Mouse (Mus musculus) E14TG2a.4 (cell line): ENCODE measurements around the gene 4933415F23Rik.

ENCODE experiments used
- H3K27me3 ChIP-seq: 2 replicates; pipeline ENCODE4 v1.6.1; 2014; ENCODE audit warnings: low read length, control low read depth; ENCODE audit not compliant: insufficient read depth
- H3K36me3 ChIP-seq: 2 replicates; pipeline ENCODE4 v1.6.1; 2014; ENCODE audit warnings: low read length, control low read depth; ENCODE audit not compliant: insufficient read depth
- H3K4me1 ChIP-seq: replicated peaks from 2 replicates; pipeline ENCODE4 v1.6.1; 2014; ENCODE audit warnings: low read depth, low read length, control low read depth
- H3K4me3 ChIP-seq: replicated peaks from 2 replicates; pipeline ENCODE4 v1.5.1; 2014; ENCODE audit warnings: mild to moderate bottlenecking, low read length
- H3K9me3 ChIP-seq: 2 replicates; pipeline ENCODE4 v1.6.1; 2014; ENCODE audit warnings: low read length, control low read depth
- CTCF ChIP-seq: conservative IDR thresholded peaks from 2 replicates; pipeline ENCODE4 v1.5.1; 2014; ENCODE audit warnings: low read length
- NANOG ChIP-seq: IDR thresholded peaks from 2 replicates; pipeline ENCODE4 v1.6.1; 2014; ENCODE audit warnings: borderline replicate concordance, low read length, mixed read lengths
- POU5F1 ChIP-seq: IDR thresholded peaks from 2 replicates; pipeline ENCODE4 v1.6.1; 2014; ENCODE audit warnings: low read length, borderline replicate concordance

The 4933415F23Rik gene

DNA sequence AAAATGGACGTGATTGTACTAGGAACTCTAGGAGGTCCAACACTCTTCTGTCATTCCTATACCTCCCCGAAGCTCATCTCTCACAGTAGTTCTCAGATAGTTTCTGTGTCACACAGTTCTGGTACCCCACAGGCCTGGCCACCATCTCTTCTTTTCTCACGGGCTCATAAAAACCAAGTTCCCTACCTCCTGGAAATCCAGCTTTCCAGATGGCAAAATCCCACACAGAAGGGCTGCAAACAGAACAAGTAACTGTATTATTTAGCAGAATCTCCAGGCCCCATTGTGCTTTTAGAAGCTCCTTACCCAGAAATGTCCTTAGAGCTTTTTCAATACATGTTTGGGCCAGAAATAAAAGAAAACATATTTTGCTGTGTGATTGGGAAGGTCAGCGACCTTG is 828 bp upstream of the 4933415F23Rik start:
- Histone ChIP-seq H3K4me1 (no peaks in the 10 kb centered on the region), H3K36me3 (no peaks in the 10 kb centered on the region), H3K4me3 (no peak overlapping the region), H3K9me3 (peaks cover 14% of the 10 kb centered on the region), H3K27me3 (no peaks in the 10 kb centered on the region)
- TF ChIP-seq CTCF (no peak), POU5F1 (no peak), NANOG (no peak)

DNA sequence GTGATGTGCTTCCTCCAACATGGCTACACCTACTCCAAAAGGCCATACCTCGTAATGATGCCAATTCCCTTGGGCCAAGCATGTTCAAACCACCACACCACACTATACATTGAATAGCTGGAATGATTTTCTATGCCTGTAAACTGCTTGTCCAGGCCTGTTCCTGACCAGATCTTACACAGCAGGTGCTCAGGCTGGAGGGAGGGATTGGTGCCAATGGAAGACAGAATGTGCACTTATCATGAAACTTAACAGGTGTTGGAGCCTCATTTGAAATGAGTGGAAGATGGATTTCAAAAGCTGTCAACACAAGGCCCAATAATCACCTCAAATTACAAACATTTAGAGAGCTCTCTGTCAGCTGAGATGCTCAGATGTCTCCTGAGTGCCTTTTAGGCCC is 2.3 kb downstream of the 4933415F23Rik start:
- peaks cover 5% of the 10 kb centered on the region for H3K9me3 ChIP-seq
- TF ChIP-seq POU5F1: no peak
- TF ChIP-seq CTCF: no peak
- TF ChIP-seq NANOG: no peak
- H3K4me3 ChIP-seq: no peak overlapping the region
- no peaks in the 10 kb centered on the region for H3K36me3 ChIP-seq
- H3K4me1 ChIP-seq: no peaks in the 10 kb centered on the region
- H3K27me3 ChIP-seq: no peaks in the 10 kb centered on the region

DNA sequence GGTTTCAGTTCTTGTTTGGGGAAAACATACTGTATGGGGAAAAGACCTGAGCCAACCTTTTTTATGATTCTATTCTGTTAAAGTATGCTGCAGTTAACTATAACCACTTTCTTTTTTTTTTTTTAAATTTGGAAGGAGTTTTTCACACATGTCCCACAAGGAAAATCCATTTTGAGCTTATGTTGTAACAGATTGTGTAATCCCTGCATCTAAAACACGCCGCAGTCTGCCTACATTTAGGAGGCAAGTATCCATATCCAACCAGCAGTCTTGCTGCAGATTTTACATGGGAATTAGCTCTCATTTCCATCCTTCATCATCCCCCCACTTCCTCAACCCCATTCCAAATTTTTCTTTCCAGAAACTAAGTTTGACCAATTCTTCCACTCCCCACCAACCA is 3.6 kb downstream of the 4933415F23Rik start:
- peaks cover 5% of the 10 kb centered on the region for H3K9me3 ChIP-seq
- no peaks in the 10 kb centered on the region for H3K27me3 ChIP-seq
- TF ChIP-seq NANOG (no peak), POU5F1 (no peak), CTCF (no peak)
- H3K36me3 ChIP-seq: no peaks in the 10 kb centered on the region
- H3K4me3 ChIP-seq: no peak overlapping the region
- H3K4me1 ChIP-seq: no peaks in the 10 kb centered on the region

DNA sequence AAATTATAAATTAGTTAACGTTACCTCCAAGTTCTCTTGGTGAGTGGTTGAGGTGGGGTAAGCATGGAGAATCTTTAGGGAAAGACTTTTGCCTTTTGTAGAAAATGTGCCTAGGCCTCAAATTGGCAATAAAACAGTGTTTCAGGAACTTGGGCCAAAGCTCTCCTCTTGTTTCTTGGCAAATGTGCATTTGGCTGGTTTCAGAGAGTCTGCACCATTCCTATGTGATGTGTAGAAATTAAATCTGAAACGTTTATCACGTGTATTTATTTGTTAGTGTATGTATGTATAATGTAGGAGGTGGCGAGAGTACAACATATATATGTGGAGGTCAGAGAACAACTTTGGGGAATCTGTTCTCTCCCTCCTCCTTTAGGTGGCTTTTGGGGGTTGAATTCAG is 4.1 kb downstream of the 4933415F23Rik start:
- Histone ChIP-seq H3K27me3 (no peaks in the 10 kb centered on the region), H3K36me3 (no peaks in the 10 kb centered on the region), H3K4me1 (no peaks in the 10 kb centered on the region), H3K9me3 (peaks cover 5% of the 10 kb centered on the region), H3K4me3 (no peak overlapping the region)
- TF ChIP-seq CTCF: no peak
- TF ChIP-seq POU5F1: no peak
- TF ChIP-seq NANOG: no peak

DNA sequence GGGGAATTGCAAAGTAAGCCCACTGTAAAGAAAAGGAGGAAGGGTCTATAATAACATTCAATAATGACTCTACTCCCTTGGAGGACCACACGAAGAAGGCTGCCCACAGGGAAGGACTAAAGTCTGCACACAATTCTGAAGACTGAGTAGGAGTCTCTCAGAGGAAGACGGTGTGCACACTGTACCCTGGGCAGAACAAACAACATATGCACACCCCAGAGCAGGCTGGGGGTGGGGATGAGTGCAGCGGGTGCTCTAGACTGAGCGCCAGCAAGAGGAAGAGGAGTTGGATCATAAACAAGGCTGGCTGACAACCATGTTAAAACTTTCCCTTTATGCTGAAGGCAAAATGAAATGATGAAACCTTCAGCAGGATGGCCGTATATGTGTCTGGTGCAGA is 34.3 kb downstream of the 4933415F23Rik start:
- Histone ChIP-seq H3K4me1 (no peaks in the 10 kb centered on the region), H3K9me3 (no peaks in the 10 kb centered on the region), H3K27me3 (peaks cover 14% of the 10 kb centered on the region), H3K36me3 (no peaks in the 10 kb centered on the region), H3K4me3 (no peak overlapping the region)
- TF ChIP-seq NANOG (no peak), CTCF (no peak), POU5F1 (no peak)

DNA sequence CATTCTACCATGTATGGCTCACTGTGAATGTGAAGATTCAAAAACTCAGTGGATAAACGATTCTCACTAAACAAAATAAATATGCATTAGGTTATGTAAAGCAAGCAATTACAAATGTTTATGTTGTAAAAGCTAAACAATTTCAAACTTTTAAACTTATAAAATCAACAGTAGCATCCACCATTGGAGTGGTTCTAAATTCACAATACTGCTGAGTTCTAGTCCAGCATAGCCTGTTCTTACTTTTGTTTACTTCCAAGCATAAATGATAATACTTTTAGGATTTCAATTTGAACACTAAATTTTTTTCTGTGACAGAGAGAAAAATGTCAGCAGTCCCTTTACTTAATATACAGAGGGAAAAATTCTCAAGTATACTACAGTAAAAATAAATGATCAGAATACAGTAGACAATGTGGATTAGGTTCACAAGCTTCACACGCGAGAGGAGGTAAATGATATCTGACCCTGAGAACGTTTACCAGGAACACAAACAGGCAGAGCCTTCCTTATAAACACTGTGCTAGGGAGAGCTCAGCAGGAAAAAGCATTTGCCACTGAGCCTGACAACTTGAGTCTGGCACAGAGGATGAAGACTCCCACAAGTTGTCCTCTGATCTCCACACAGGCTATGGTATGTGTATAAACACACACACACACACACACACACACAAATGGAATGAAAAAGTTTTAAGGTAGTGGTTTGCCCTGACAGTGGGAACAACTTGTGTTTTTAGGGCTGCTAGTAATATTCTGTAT is 37.2 kb downstream of the 4933415F23Rik start:
- no peaks in the 10 kb centered on the region for H3K36me3 ChIP-seq
- H3K4me3 ChIP-seq: no peak overlapping the region
- H3K27me3 ChIP-seq: peaks cover 14% of the 10 kb centered on the region
- H3K9me3 ChIP-seq: no peaks in the 10 kb centered on the region
- TF ChIP-seq CTCF (no peak), NANOG (no peak), POU5F1 (no peak)
- no peaks in the 10 kb centered on the region for H3K4me1 ChIP-seq

DNA sequence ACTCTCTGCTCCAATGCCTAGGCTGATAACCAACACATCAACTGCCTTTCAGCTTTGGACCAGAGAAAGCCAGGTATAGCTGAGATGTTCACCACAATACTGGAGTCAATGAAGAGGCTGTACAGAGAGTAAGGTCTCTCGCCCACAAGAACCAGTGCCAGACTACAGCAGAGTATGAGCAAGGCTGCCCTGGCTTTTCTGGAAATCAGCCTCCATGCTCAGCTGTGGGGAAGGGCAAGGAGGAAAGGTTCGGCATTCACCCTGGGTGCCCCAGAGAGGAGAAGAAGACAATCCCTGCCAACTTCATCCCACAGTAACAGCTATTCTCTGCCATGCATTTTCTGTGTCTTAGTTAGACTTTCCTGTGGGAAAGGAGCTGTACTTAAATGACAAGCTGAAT is 38.1 kb downstream of the 4933415F23Rik start:
- H3K4me1 ChIP-seq: no peaks in the 10 kb centered on the region
- H3K36me3 ChIP-seq: no peaks in the 10 kb centered on the region
- no peak overlapping the region for H3K4me3 ChIP-seq
- peaks cover 14% of the 10 kb centered on the region for H3K27me3 ChIP-seq
- TF ChIP-seq POU5F1 (no peak), NANOG (no peak), CTCF (no peak)
- no peaks in the 10 kb centered on the region for H3K9me3 ChIP-seq

DNA sequence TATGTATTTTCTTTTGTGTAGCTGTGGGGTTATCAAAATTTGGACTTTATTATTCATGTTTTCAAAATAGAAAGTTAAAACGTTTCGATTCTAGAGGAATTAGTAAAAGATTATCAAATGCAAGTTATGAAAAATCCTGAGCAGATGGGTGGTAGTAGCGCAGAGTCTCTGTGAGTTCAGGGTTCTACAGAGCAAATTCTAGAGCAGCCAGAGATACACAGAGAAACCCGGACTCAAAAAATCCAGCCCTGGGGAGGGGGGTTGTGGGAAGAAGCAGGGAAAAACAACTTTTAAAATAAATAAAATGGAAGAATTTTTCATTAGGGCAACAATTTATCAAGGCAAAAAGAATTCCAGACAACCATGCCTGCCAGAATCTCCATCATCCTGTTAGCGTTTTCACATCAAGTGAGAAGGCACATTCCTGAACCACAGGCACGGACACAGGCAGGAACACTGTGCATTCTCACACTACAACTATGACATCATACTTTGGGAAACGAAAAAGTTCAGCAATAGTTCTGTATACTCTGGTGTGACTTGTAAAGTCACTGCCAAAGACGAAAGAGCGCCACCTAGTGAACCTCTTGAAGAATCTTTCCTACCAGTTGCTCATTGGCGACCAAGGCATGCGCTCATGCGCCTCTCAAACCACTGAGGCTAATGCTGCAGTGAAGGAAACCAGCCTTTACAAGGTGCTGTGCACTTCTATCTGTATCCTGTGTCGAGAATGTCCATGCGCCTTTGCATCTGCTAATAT is 40.3 kb downstream of the 4933415F23Rik start:
- TF ChIP-seq POU5F1: no peak
- peak; percentile 53 for TF ChIP-seq CTCF
- TF ChIP-seq NANOG: no peak
- Histone ChIP-seq H3K4me3 (no peak overlapping the region), H3K27me3 (peaks cover 14% of the 10 kb centered on the region), H3K4me1 (no peaks in the 10 kb centered on the region), H3K36me3 (no peaks in the 10 kb centered on the region), H3K9me3 (no peaks in the 10 kb centered on the region)
